Mouse (Mus musculus): Measurements from ENCODE around the gene Dnajb6.
"Not testable (repeated sequence)": the region's sequence is repeated elsewhere in the genome, so short reads cannot be mapped to it uniquely, and the experiment has no call there.

Dnajb6 gene

GRCm38 (mm10) chr5:29735557-29736061, at the start of gene Dnajb6, which contains the start of gene Gm5129:
Dnajb6 (plus strand) TSS chr5:29735688.
Gm5129 (minus strand) TSS chr5:29735936.
- peak; percentile 97 for DNase-seq (ENCODE audit: low spot score)

GRCm38 (mm10) chr5:29687671-29688070, 47.8 kb upstream of the Dnajb6 start:
- DNase-seq (ENCODE audit: low spot score), result peak; percentile 50

- DNase-seq (ENCODE audit: low spot score), result no peak
These were observed 47.1 kb upstream of the Dnajb6 start for GRCm38 (mm10) chr5:29688352-29688751.

DNA sequence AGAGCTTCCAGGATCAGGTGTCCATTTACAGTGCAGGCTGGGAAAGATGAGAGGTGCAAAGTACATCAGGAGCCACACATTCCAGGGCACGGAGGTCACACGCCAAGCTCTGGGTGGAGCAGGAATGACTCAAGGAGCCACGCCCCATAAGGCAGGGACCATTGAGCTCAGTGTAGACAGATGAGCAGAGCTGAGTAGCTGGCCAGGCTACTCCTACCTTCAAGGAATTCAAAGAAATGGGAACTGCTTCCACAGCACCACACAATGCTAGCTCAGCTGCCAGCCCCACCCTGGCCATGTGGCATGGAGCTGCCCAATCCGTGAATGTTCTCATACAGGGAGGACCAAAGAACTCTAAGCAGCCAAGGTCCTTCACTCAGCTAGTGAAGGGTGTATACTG, 37.0 kb upstream of the Dnajb6 start:
- DNase-seq (ENCODE audit: low spot score), result no peak

DNA sequence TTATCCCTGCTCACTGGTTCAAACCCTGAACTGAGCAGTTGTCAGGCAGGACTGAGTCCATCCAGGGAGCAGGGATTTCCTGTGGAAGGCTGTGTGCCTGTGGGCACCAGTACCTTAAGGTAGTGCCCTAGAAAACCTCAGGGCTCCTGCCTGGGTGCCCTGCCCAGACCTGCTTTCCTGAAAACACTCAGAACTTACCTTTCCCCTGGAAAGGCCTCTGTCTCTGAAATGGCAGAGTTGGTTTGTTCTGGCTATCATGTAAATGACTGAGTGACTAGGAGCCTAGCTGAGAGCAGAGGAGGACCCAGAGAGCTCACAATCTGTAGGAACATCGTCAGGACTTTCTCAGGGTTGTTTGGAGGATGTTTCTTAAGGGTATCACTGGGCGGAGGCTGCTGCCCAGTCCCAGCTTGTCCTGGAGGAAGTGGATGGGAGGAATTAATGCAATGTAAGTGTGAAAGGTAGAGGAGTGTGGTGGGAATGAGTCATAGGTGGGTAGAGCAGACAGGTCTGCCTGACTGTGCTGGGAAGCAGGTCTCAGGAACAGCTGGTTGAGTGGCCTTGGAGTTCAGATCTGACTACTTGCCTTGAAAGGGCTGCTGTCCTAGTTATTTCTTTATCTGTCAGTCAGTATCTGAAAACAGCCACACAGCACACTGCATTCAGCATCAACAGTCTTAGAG, 35.8 kb upstream of the Dnajb6 start:
- DNase-seq (ENCODE audit: low spot score), result no peak

GRCm38 (mm10) chr5:29707241-29707640, 28.2 kb upstream of the Dnajb6 start:
- no peak for DNase-seq (ENCODE audit: low spot score)

DNA sequence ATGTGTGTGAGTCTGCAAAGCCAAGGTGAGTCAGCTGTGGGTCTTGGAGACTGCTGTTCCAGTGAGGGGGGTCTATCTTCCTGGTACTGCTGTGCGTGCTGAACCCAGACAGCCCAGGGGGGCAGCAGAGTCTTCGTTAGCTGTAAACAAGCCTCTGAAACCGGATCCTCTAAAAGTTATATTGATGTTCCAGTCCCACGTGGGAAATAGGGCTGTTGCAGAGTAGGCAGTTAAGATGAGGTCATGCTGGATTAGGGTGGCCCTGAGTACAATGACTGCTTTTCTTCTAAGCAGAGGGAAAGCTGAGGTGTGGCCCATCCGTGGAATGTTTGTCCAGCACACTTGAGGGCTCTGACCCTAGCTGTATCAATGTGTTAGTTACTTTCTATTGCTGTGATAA, 27.2 kb upstream of the Dnajb6 start:
- no peak for DNase-seq (ENCODE audit: low spot score)

GRCm38 (mm10) chr5:29711631-29712030, 23.9 kb upstream of the Dnajb6 start:
- DNase-seq (ENCODE audit: low spot score), result no peak

GRCm38 (mm10) chr5:29712906-29713305, 22.6 kb upstream of the Dnajb6 start:
- no peak for DNase-seq (ENCODE audit: low spot score)

- DNase-seq (ENCODE audit: low spot score), result no peak
These were observed 14.3 kb upstream of the Dnajb6 start for GRCm38 (mm10) chr5:29721159-29721558.

DNA sequence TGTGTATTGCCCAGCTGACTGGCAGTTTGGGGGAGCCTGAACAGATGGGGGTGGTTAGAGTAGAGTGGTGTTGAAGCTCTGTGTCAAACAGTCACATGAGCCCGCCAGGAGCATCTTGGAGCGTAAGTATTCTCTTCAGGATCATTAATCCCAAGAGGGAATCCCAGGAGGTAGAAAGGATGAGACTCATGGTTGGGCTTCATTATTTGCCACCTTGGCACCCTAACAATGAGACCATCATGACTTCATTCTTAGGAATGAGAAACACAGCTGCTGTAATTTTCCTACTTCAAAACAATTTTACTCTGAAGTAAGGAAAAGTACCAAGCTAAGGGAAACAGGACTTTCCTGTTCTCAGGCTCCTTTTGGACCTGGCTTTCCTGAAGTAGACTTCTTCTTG, 10.1 kb upstream of the Dnajb6 start:
- no peak for DNase-seq (ENCODE audit: low spot score)

- not testable (repeated sequence) for DNase-seq (ENCODE audit: low spot score)
These were observed 9.4 kb upstream of the Dnajb6 start for GRCm38 (mm10) chr5:29726070-29726469.

GRCm38 (mm10) chr5:29734831-29735510, 517 bp upstream of the Dnajb6 start:
- DNase-seq (ENCODE audit: low spot score), result no peak

- peak; percentile 74 for DNase-seq (ENCODE audit: low spot score)
These were observed 799 bp downstream of the Dnajb6 start for GRCm38 (mm10) chr5:29736073-29736900.

DNA sequence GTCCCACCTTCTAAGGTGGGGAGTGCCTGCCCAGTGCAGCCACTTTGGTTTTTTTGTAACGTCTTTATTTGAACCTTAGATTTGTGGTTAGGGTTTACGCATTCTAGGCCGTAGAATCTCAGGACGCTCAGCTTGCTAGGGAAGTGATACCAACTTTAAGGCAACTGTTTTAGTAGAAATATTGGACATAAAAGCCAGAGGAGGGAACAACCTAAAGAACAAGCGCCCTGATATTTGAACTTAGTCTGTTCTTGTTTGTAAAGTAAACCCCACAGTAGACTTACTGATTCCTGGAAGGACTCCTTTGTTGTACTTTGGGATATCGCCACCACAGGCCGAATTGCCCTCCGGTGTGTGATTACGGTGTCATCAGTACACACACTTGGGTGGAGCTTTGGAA, 1.5 kb downstream of the Dnajb6 start:
- no peak for DNase-seq (ENCODE audit: low spot score)

DNA sequence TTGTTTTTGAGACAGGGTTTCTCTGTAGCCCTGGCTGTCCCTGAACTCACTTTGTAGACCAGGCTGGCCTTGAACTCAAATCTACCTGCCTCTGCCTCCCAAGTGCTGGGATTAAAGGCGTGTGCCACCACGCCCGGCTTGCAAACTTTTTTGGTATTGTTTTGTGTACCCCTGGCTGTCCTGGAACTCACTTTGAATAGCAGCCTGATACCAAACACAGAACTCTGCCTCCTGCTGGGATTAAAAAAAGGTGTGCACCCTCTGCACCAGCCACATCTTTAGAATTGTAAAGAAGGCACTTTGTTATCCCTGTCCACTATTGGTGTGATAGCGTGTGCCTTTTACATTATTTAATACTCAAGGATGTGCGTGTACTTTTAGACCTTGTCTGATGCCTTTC, 2.0 kb downstream of the Dnajb6 start:
- DNase-seq (ENCODE audit: low spot score), result no peak

DNA sequence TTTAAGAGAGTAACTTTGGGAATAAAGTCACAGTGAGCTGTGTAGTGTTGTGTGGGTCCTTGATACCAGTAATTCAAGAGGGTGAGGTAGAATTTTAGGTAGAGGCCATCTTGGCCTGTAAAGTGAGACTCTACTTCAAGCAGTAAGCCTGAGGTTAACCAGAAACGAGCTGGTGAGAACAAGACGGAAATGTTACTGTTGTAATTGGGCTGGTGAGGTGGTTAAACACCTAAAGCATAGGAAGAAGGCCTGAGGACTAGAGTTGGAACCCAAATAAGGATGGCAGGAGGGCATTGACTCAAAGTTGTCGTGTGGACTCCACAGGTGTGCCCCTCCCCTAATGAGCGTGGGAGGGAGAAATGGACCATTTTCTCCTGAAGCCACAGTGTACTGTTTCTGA, 2.6 kb downstream of the Dnajb6 start:
- DNase-seq (ENCODE audit: low spot score), result no peak

DNA sequence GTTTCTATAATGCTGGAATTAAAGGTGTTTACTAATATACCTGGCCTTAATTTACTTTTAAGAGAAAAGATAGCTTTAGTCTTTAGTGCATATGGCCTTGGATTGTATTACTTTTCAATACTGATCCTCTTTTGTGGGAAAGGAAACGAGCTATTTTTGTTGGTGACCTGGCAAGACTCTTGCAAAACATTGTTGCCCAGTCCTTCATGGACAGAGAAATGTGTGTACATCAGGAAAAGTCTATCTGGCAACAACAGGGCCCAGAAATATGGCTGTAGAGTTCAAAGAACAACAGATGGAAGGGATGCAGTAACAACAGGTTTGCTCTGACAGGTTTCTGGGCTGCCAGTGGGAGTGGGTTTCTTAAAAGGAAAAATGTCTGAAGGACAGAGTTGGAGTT, 5.2 kb downstream of the Dnajb6 start:
- no peak for DNase-seq (ENCODE audit: low spot score)

DNA sequence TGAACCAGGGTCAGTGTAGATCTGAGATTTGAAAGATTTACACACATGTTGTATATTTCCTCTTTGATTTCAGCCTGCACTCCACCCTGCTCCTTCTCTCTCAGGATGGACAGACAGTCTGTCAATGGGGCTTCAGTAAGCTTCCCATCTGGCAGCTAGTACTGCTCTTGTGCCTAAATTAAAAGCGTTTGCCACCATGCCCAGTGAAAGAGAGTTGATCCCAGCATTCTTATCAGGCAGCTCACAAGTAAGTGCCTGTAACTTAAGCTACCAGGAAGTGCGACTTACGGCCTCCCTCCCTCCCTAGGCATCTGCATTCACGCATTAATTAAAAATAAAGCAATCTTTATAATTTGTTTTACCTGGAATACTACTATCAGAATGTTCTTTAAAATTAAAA, 5.6 kb downstream of the Dnajb6 start:
- DNase-seq (ENCODE audit: low spot score), result no peak

DNA sequence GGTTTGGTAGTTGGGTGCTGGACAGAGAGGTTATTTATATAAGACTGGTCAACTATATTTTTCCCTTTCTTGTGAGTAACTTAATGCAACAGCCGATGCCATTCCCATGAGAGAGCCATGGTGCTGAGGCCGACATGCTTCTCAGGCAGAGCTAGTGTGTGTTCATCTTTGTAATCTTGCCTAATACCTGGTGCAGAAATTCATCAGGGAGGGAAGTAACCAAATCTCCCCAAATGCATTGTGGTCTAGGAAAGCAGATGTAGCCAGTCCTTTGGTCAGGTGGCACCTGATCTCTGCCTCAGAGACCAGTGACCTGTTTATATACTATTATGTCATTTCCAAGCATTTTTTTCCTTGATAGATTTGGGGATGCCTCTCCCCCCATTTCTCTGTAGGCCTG, 12.2 kb downstream of the Dnajb6 start:
- DNase-seq (ENCODE audit: low spot score), result no peak

- DNase-seq (ENCODE audit: low spot score), result no peak
These were observed 15.8 kb downstream of the Dnajb6 start for GRCm38 (mm10) chr5:29751306-29751705.

- DNase-seq (ENCODE audit: low spot score), result no peak
These were observed 17.4 kb downstream of the Dnajb6 start for GRCm38 (mm10) chr5:29752894-29753293.

- DNase-seq (ENCODE audit: low spot score), result no peak
These were observed 23.8 kb downstream of the Dnajb6 start for GRCm38 (mm10) chr5:29759318-29759717.
